ENCODE assay signal across 8 mouse cellular contexts in genomic region chr3:55782771-55783170, GRCm38 (mm10). TPM values are rescaled to one million over a fixed set of nuclear protein-coding genes. Genes with fewer than 3 reads are reported as not detected.
DNase-seq lines count a peak whose midpoint lies in the region; ATAC-seq and TF ChIP-seq lines count a peak whose summit lies in the region.

No protein-coding gene starts in this region.

- no peaks in the 10 kb centered on the region for H3K36me3 ChIP-seq in heart, adult 2 months (ENCODE audit: control insufficient read depth, insufficient read depth, low read length)
- no peaks in the 10 kb centered on the region for H3K36me3 ChIP-seq in ES-Bruce4 (ENCODE audit: control insufficient read depth, insufficient read depth, low read length, poor library complexity, severe bottlenecking)
- H3K36me3 ChIP-seq in hindbrain, embryonic 13.5 days = no peaks in the 10 kb centered on the region

- intact Hi-C loops in heart, adult 2 months (cut with DNase I) = loop anchor here (10.0 kb wide), 2 partner anchors 258 to 408 kb away; no protein-coding TSS in a partner anchor
- intact Hi-C loops in heart, postnatal 25 days (cut with DNase I) = no loop called here

- peaks cover 2% of the 10 kb centered on the region; the same call in 1 of the 2 replicates for H3K27me3 ChIP-seq in heart, adult 2 months (ENCODE audit: control insufficient read depth, insufficient read depth, low read length)
- H3K27me3 ChIP-seq in ES-Bruce4 (ENCODE audit: control insufficient read depth, insufficient read depth, low read length, poor library complexity, severe bottlenecking) = peaks cover 13% of the 10 kb centered on the region
- peaks cover 20% of the 10 kb centered on the region; the same call in 1 of the 2 replicates for H3K27me3 ChIP-seq in hindbrain, embryonic 13.5 days

- no peak for TF ChIP-seq CTCF in heart, adult 2 months (IDR thresholded peaks at IDR 0.05)
- TF ChIP-seq CTCF in ES-Bruce4 (IDR thresholded peaks at IDR 0.05; ENCODE audit: low read depth, low read length) = no peak
- TF ChIP-seq CTCF in embryonic fibroblast, embryonic 13.5 days (IDR thresholded peaks at IDR 0.05; ENCODE audit: borderline replicate concordance, insufficient read depth, low read length) = no peak

- no peaks in the 10 kb centered on the region; the same call in 1 of the 2 replicates for H3K4me1 ChIP-seq in heart, adult 2 months (ENCODE audit: control insufficient read depth, insufficient read depth, low read length)
- H3K4me1 ChIP-seq in ES-Bruce4 (ENCODE audit: control insufficient read depth, insufficient read depth, low read length) = no peaks in the 10 kb centered on the region
- peaks cover 2% of the 10 kb centered on the region; the same call in 1 of the 2 replicates for H3K4me1 ChIP-seq in embryonic fibroblast, embryonic 13.5 days (ENCODE audit: control insufficient read depth, insufficient read depth, low read length)
- H3K4me1 ChIP-seq in hindbrain, embryonic 13.5 days (replicated peaks) = peaks cover 57% of the 10 kb centered on the region

- H3K9ac ChIP-seq in heart, adult 2 months (ENCODE audit: low read depth, low read length) = peak overlapping the region; percentile 19; the same call in 1 of the 2 replicates
- H3K9ac ChIP-seq in ES-Bruce4 (ENCODE audit: low read depth, poor library complexity, severe bottlenecking) = no peak overlapping the region
- peak overlapping the region; percentile 97 for H3K9ac ChIP-seq in hindbrain, embryonic 13.5 days

- H3K4me3 ChIP-seq in heart, adult 2 months = peak overlapping the region; percentile 34
- H3K4me3 ChIP-seq in ES-Bruce4 (ENCODE audit: low read depth, low read length) = peak overlapping the region; percentile 30
- H3K4me3 ChIP-seq in embryonic fibroblast, embryonic 13.5 days (ENCODE audit: insufficient read depth, low read length) = peak overlapping the region; percentile 44
- H3K4me3 ChIP-seq in hindbrain, embryonic 13.5 days = peak overlapping the region; percentile 65

- no peak for TF ChIP-seq POLR2A in heart, adult 2 months (IDR thresholded peaks at IDR 0.05; ENCODE audit: insufficient read depth, low read depth, low read length)
- no peak for TF ChIP-seq POLR2A in ES-Bruce4 (IDR thresholded peaks at IDR 0.05; ENCODE audit: insufficient read depth, low read length)
- no peak for TF ChIP-seq POLR2A in embryonic fibroblast, embryonic 13.5 days (IDR thresholded peaks at IDR 0.05; ENCODE audit: low read depth, low read length)

- DNase-seq in heart, adult 2 months = peak; percentile 12 to 40
- no peak for DNase-seq in heart, postnatal 25 days (ENCODE audit: low spot score)
- DNase-seq in lung, postnatal 4 days = peak; percentile 27 to 29
- no peak for DNase-seq in layer of hippocampus, adult 8-10 months (ENCODE audit: low spot score in 2 of 2)

- TF ChIP-seq EP300 in heart, adult 2 months (IDR thresholded peaks at IDR 0.05; ENCODE audit: insufficient read depth, low read depth, low read length) = no peak
- TF ChIP-seq EP300 in ES-Bruce4 (IDR thresholded peaks at IDR 0.05; ENCODE audit: insufficient read depth, low read depth, low read length) = no peak

- no peaks in the 10 kb centered on the region for H3K79me2 ChIP-seq in heart, adult 2 months (replicated peaks; ENCODE audit: control insufficient read depth, insufficient read depth, low read length)

- H3K9me3 ChIP-seq in ES-Bruce4 (replicated peaks; ENCODE audit: control insufficient read depth, insufficient read depth, low read length, poor library complexity, severe bottlenecking) = no peaks in the 10 kb centered on the region; the same call in 1 of the 2 replicates
- H3K9me3 ChIP-seq in hindbrain, embryonic 13.5 days = no peaks in the 10 kb centered on the region

- H3K4me2 ChIP-seq in hindbrain, embryonic 13.5 days = peak overlapping the region; percentile 69

- no peak overlapping the region for H3K27ac ChIP-seq in heart, adult 2 months
- no peak overlapping the region for H3K27ac ChIP-seq in ES-Bruce4 (ENCODE audit: insufficient read depth, low read length)
- H3K27ac ChIP-seq in embryonic fibroblast, embryonic 13.5 days (ENCODE audit: insufficient read depth, low read length) = peak overlapping the region; percentile 1; the same call in 1 of the 2 replicates
- peak overlapping the region; percentile 98 for H3K27ac ChIP-seq in hindbrain, embryonic 13.5 days

- WGBS in heart, adult 2 months = 48% methylated on average over 22 of the region's 22 CpGs
- WGBS in hindbrain, embryonic 13.5 days = 1% methylated on average over 22 of the region's 22 CpGs

- 0 out of 2 replicates have a peak, but pooled peaks have one; percentile 19 for ATAC-seq in hindbrain, embryonic 13.5 days (ENCODE audit: low FRiP score)
- no peak for ATAC-seq in erythroblast, adult 5-6 weeks (replicated peaks; ENCODE audit: low FRiP score, poor library complexity, severe bottlenecking)

RNA-seq across cellular contexts. Expression of gene Mab21l1, which starts 0.5 kb away (rescaled TPM):
- total RNA-seq in heart, adult 2 months (2021) = under 1 TPM; 0.09 to 0.13 TPM
- polyA plus RNA-seq in heart, adult 2 months (2012; rRNA removed) = 0.09 and 0.16 TPM in 2 replicates
- total RNA-seq in heart, postnatal 25 days (2021) = not detected
- not detected in 2 replicates for polyA plus RNA-seq in ES-Bruce4 (2011; ENCODE audit: insufficient read depth, insufficient read length, low read depth, missing spikeins)
- 3.1 and 9.9 TPM in 2 replicates for polyA plus RNA-seq in embryonic fibroblast, embryonic 13.5 days (2011; ENCODE audit: insufficient read length, low read depth, missing spikeins)
- 167 and 174 TPM in 2 replicates for polyA plus RNA-seq in hindbrain, embryonic 13.5 days (2015; fragmentation: Nextera tagmentation; extraction: Ambion mirVana)
- not detected in 2 replicates for total RNA-seq in erythroblast, adult 5-6 weeks (2015; ENCODE audit: low replicate concordance)
- total RNA-seq in erythroblast, adult 5-6 weeks (2017; ENCODE audit: low replicate concordance) = not detected in 2 replicates
- 1 to 10 TPM; 1.8 to 2.8 (median 2.2) TPM for total RNA-seq in layer of hippocampus, adult 8-10 months (2022)

Comparison
In these comparisons a context has a peak if more than half of its experiments do, and no peak if none do; other contexts are left out.
1. DNase-seq: peak in heart, adult 2 months (2 of 2) and lung, postnatal 4 days (2 of 2); none in heart, postnatal 25 days (single experiment) and layer of hippocampus, adult 8-10 months (0 of 2).
2. H3K27ac ChIP-seq: peak in embryonic fibroblast, embryonic 13.5 days (single experiment) and hindbrain, embryonic 13.5 days (single experiment); none in heart, adult 2 months (single experiment) and ES-Bruce4 (single experiment).
3. Peak in every context shown above with its lines, with median percentiles within 50 percentile points of each other: H3K4me3 ChIP-seq.